ENCODE assay signal across 21 mouse cellular contexts in the genomic region with DNA sequence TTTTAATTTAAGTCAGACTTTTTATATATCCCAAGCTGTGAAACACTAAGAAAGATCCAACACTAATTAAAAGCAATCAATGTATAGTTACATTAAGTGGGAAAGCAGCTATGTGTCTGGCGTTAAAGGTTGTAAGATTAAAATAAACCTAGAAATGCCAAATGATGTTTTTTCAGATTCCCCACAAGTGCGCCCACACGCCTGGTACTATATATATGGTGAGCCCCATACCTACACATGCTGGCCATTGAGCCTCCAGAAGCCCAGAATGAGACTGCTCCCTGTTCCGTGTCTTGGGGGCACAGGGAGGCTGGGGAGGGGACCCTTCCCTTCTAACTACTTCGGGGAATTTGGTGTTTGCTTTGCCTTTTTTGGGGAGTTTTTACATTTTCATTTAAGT. TPM values are rescaled to one million over a fixed set of nuclear protein-coding genes. Genes with fewer than 3 reads are reported as not detected.
DNase-seq lines count a peak whose midpoint lies in the region; ATAC-seq and TF ChIP-seq lines count a peak whose summit lies in the region.
"Had no signal": no experiment of that assay in that cellular context is flagged by ENCODE, and none has a peak within 500 bp of the region (broad histone marks: within the 10 kb centered on the region; RNA-seq: fewer than 3 reads in every experiment).

No protein-coding gene starts in this region.

- H3K27me3 ChIP-seq in liver, adult 2 months (ENCODE audit: control insufficient read depth, insufficient read depth, low read length) = no peaks in the 10 kb centered on the region
- H3K27me3 ChIP-seq in liver, embryonic 11.5 days (replicated peaks; ENCODE audit: control insufficient read depth, insufficient read depth, low read length) = peaks cover 21% of the 10 kb centered on the region
- H3K27me3 ChIP-seq: embryonic facial prominence, embryonic 12.5 days; forebrain, embryonic 15.5 days had no signal

- H3K27ac ChIP-seq in layer of hippocampus, adult 2 months = peak overlapping the region; percentile 82
- peak overlapping the region; percentile 96 for H3K27ac ChIP-seq in liver, adult 2 months (replicated peaks; ENCODE audit: insufficient read depth, low read depth, low read length)
- H3K27ac ChIP-seq in liver, embryonic 11.5 days (ENCODE audit: low read depth, low read length) = no peak overlapping the region
- H3K27ac ChIP-seq: embryonic facial prominence, embryonic 10.5 days; embryonic facial prominence, embryonic 12.5 days; forebrain, embryonic 13.5 days; forebrain, embryonic 15.5 days had no signal

- peak; percentile 38 to 48 for DNase-seq in frontal cortex, adult 2 months (ENCODE audit: extremely low spot score in 1 of 2, low spot score in 1 of 2)
- no peak for DNase-seq in frontal cortex, postnatal 25 days (ENCODE audit: low spot score in 2 of 2)
- DNase-seq in layer of hippocampus, adult 2 months (ENCODE audit: low spot score in 2 of 2) = no peak
- DNase-seq in layer of hippocampus, adult 9-10 months (ENCODE audit: low spot score) = no peak
- DNase-seq in liver, adult 2 months (ENCODE audit: extremely low read depth, low read depth, low spot score) = no peak
- no peak for DNase-seq in liver, embryonic 11.5 days (ENCODE audit: low spot score)
- peak; percentile 61 for DNase-seq in brain, adult 2 months (ENCODE audit: low read depth, low spot score)
- no peak for DNase-seq in spleen, postnatal 4 days (ENCODE audit: low spot score in 2 of 2)
- DNase-seq: adrenal gland, adult 2 months; adrenal gland, postnatal 10 days; adrenal gland, postnatal 25 days; cerebellum, adult 11-12 months; cerebellum, adult 2 months; cerebellum, adult 9-10 months; cerebellum, postnatal 10 days; cerebellum, postnatal 25 days had no signal

- TF ChIP-seq POLR2A in liver, adult 2 months (IDR thresholded peaks at IDR 0.05; ENCODE audit: extremely low read depth, insufficient read depth, low read length) = no peak

- H3K9ac ChIP-seq in liver, adult 2 months (ENCODE audit: low read depth, low read length) = peak overlapping the region; percentile 64; the same call in 1 of the 2 replicates
- no peak overlapping the region for H3K9ac ChIP-seq in liver, embryonic 11.5 days (ENCODE audit: low read depth, low read length)
- H3K9ac ChIP-seq: embryonic facial prominence, embryonic 12.5 days; forebrain, embryonic 13.5 days; forebrain, embryonic 15.5 days had no signal

- 79% methylated on average over 5 of the region's 5 CpGs for WGBS in liver, adult 2 months
- WGBS in liver, embryonic 11.5 days = 83% methylated on average over 5 of the region's 5 CpGs

- H3K9me3 ChIP-seq in liver, embryonic 11.5 days (ENCODE audit: control insufficient read depth, low read length) = no peaks in the 10 kb centered on the region
- H3K9me3 ChIP-seq: embryonic facial prominence, embryonic 10.5 days; embryonic facial prominence, embryonic 12.5 days; forebrain, embryonic 13.5 days; forebrain, embryonic 15.5 days had no signal

- H3K4me3 ChIP-seq in layer of hippocampus, adult 2 months = no peak overlapping the region
- H3K4me3 ChIP-seq in liver, adult 2 months (ENCODE audit: insufficient read depth, low read depth, low read length) = no peak overlapping the region
- no peak overlapping the region for H3K4me3 ChIP-seq in liver, embryonic 11.5 days (ENCODE audit: low read depth, low read length)
- H3K4me3 ChIP-seq: embryonic facial prominence, embryonic 10.5 days; embryonic facial prominence, embryonic 12.5 days; forebrain, embryonic 13.5 days; forebrain, embryonic 15.5 days had no signal

- no peak for TF ChIP-seq CTCF in layer of hippocampus, adult 2 months (conservative IDR thresholded peaks at IDR 0.05)
- no peak for TF ChIP-seq CTCF in liver, adult 2 months (IDR thresholded peaks at IDR 0.05; ENCODE audit: low read depth, low read length)

- no peak for ATAC-seq in liver, embryonic 11.5 days (replicated peaks; ENCODE audit: low FRiP score)
- ATAC-seq: forebrain, embryonic 13.5 days; forebrain, embryonic 15.5 days had no signal

- H3K4me1 ChIP-seq in liver, adult 2 months (ENCODE audit: control insufficient read depth, insufficient read depth, low read length) = peaks cover 34% of the 10 kb centered on the region
- peaks cover 14% of the 10 kb centered on the region for H3K4me1 ChIP-seq in liver, embryonic 11.5 days (replicated peaks; ENCODE audit: control insufficient read depth, insufficient read depth, low read length)
- H3K4me1 ChIP-seq: forebrain, embryonic 15.5 days had no signal

- no peak overlapping the region for H3K4me2 ChIP-seq in liver, embryonic 11.5 days
- H3K4me2 ChIP-seq: embryonic facial prominence, embryonic 12.5 days; forebrain, embryonic 13.5 days; forebrain, embryonic 15.5 days had no signal

- H3K36me3 ChIP-seq in liver, adult 2 months (ENCODE audit: control insufficient read depth, insufficient read depth, low read length) = no peaks in the 10 kb centered on the region
- H3K36me3 ChIP-seq in liver, embryonic 11.5 days (ENCODE audit: control insufficient read depth, insufficient read depth, low read length) = no peaks in the 10 kb centered on the region
- H3K36me3 ChIP-seq: embryonic facial prominence, embryonic 12.5 days; forebrain, embryonic 15.5 days had no signal

- peaks cover 15% of the 10 kb centered on the region; the same call in 1 of the 2 replicates for H3K79me2 ChIP-seq in liver, adult 2 months (ENCODE audit: control insufficient read depth, insufficient read depth, low read length)

RNA-seq across cellular contexts. Expression of gene Zbtb16, which starts 34.7 kb away (rescaled TPM):
- 13.4 and 16.1 TPM in 2 replicates for polyA plus RNA-seq in frontal cortex, adult 2 months (2012; rRNA removed)
- total RNA-seq in layer of hippocampus, adult 2 months (2021) = 100 to 1,000 TPM; 143 to 149 TPM
- total RNA-seq in liver, adult 2 months (2014; rRNA removed) = 19.3 and 24.2 TPM in 2 replicates
- polyA plus RNA-seq in liver, adult 2 months (2012; rRNA removed) = 5.3 and 7.2 TPM in 2 replicates
- 2.3 and 2.8 TPM in 2 replicates for polyA plus RNA-seq in liver, embryonic 11.5 days (2014; fragmentation: Nextera tagmentation; extraction: Ambion mirVana)
- polyA plus RNA-seq: C2C12 had no signal

Comparison
In these comparisons a context has a peak if more than half of its experiments do, and no peak if none do; other contexts are left out.
1. DNase-seq: peak in frontal cortex, adult 2 months (2 of 2) and brain, adult 2 months (single experiment); none in frontal cortex, postnatal 25 days (0 of 2), layer of hippocampus, adult 2 months (0 of 2), layer of hippocampus, adult 9-10 months (single experiment), liver, adult 2 months (single experiment), liver, embryonic 11.5 days (single experiment) and spleen, postnatal 4 days (0 of 2).